Mouse (Mus musculus) heart, adult 2 months (tissue): ENCODE results near the gene Mllt3.

Source experiments
- CTCF ChIP-seq: fragments of 200-600 bp; IDR thresholded peaks from 2 replicates; pipeline ENCODE4 v1.8.1; 2022; ENCODE audit warnings: antibody characterized with exemption, mild to moderate bottlenecking, moderate library complexity
- EP300 ChIP-seq: fragments of 200-500 bp; IDR thresholded peaks from 2 replicates; pipeline ENCODE4 v1.6.1; 2011; ENCODE audit warnings: low read depth, low read length, control low read depth; ENCODE audit not compliant: insufficient read depth
- POLR2A ChIP-seq: fragments of 200-500 bp; IDR thresholded peaks from 2 replicates; pipeline ENCODE4 v1.6.1; 2011; ENCODE audit warnings: mild to moderate bottlenecking, low read depth, low read length, control low read depth; ENCODE audit not compliant: insufficient read depth

- TF ChIP-seq CTCF (no peak), POLR2A (no peak), EP300 (no peak)
These were observed 105.8 kb downstream of the Mllt3 start for GRCm38 (mm10) chr4:87927354-87927753.
